Mouse (Mus musculus) embryonic facial prominence, embryonic 13.5 days (tissue): ENCODE results near the gene Kcnk10. TPM values are rescaled to one million over a fixed set of nuclear protein-coding genes. Genes with fewer than 3 reads are reported as not detected.

Source experiments
- ATAC-seq: fragments of 200-750 bp; cut with Nextera tagmentation; 2 replicates; pipeline ENCODE4 v1.8.0; 2017; ENCODE audit warnings: low read depth; ENCODE audit not compliant: insufficient number of reproducible peaks, insufficient read depth, low FRiP score, low TSS enrichment
- H3K27ac ChIP-seq: fragments of 300-500 bp; sonication (generic); 2 replicates; pipeline ENCODE4 v1.5.1; 2015; ENCODE audit warnings: moderate library complexity, mild to moderate bottlenecking, inconsistent platforms
- H3K27me3 ChIP-seq: fragments of 300-500 bp; sonication (generic); 2 replicates; pipeline ENCODE4 v1.6.1; 2015; ENCODE audit warnings: mild to moderate bottlenecking, inconsistent platforms
- H3K36me3 ChIP-seq: fragments of 300-500 bp; sonication (generic); 2 replicates; pipeline ENCODE4 v1.6.1; 2015; ENCODE audit warnings: mild to moderate bottlenecking, inconsistent platforms
- H3K4me1 ChIP-seq: fragments of 300-500 bp; sonication (generic); 2 replicates; pipeline ENCODE4 v1.6.1; 2015; ENCODE audit warnings: inconsistent platforms
- H3K4me2 ChIP-seq: fragments of 300-500 bp; sonication (generic); 2 replicates; pipeline ENCODE4 v1.6.1; 2015; ENCODE audit warnings: moderate library complexity, mild to moderate bottlenecking, inconsistent platforms
- H3K4me3 ChIP-seq: fragments of 300-500 bp; sonication (generic); 2 replicates; pipeline ENCODE4 v1.5.1; 2015; ENCODE audit warnings: mild to moderate bottlenecking, inconsistent platforms
- H3K9ac ChIP-seq: fragments of 300-500 bp; sonication (generic); 2 replicates; pipeline ENCODE4 v1.6.1; 2015; ENCODE audit warnings: mild to moderate bottlenecking, inconsistent platforms
- H3K9me3 ChIP-seq: fragments of 300-500 bp; sonication (generic); 2 replicates; pipeline ENCODE4 v1.6.1; 2016; ENCODE audit warnings: inconsistent platforms
- WGBS: fragments of 180-500 bp; shearing (Covaris S2); methylation state at CpG from one replicate; pipeline ENCODE4 v1.1.7; 2015; ENCODE audit warnings: mixed read lengths; 5-methylcytosine and 5-hydroxymethylcytosine counted together
- polyA plus RNA-seq: library from polyadenylated mRNA; unstranded; fragments of >200 nt; fragmentation: Nextera tagmentation; extraction: Ambion mirVana; gene quantifications from 2 replicates; pipeline ENCODE4 v1.2.1, GENCODE M21; 2015

Kcnk10 gene
- polyA plus RNA-seq, 1 experiment from 2014 or later: 1.5 TPM

DNA sequence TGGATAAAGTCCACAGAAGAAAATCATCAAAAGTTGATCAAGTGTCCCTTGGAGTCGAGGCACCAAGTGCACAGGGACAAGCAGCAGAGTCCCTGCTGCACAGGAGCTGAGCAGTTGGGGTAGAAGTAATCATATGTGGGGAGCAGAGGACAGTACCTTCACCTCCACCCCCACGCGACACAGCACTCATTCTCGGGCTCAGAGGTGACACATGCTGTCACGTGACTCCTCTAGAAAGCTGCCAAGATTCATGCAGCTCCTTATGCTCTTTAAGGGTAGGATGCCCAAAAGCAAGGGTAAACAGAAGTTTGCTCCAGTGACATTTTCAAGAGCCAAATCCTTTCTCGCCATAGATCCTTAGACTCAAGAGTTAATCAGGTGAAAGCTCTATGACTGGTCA is 42.1 kb downstream of the Kcnk10 start:
- H3K36me3 ChIP-seq: no peaks in the 10 kb centered on the region
- no peak overlapping the region for H3K27ac ChIP-seq
- no peak for ATAC-seq
- H3K27me3 ChIP-seq: no peaks in the 10 kb centered on the region
- WGBS: 78% methylated on average over 6 of the region's 6 CpGs
- no peaks in the 10 kb centered on the region for H3K4me1 ChIP-seq
- H3K9me3 ChIP-seq: no peaks in the 10 kb centered on the region
- no peak overlapping the region for H3K9ac ChIP-seq
- H3K4me2 ChIP-seq: no peak overlapping the region
- H3K4me3 ChIP-seq: no peak overlapping the region

- H3K9me3 ChIP-seq: 0 out of 2 replicates have a peak, but pooled peaks cover 2% of the 10 kb centered on the region
These were observed 42.6 kb downstream of the Kcnk10 start for GRCm38 (mm10) chr12:98535494-98535901.

DNA sequence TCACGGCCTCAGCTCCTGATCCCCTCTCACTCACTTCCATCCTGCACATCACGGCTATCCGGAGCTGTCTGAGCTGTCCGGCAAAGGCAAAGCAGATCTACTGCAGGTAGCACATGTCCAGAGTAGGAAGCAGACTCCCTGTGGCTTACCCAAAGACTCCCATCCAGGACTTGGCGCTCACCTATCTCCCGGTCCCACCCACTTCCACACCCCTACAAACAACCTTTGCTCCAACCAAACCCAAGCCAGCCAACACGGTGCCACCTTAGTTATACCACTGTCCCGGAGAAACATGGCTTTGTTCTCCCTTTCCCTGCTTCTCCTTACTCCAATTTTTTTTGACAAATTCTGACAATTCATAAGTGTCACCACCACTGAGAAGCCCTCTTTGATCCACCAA is 49.5 kb downstream of the Kcnk10 start:
- no peak overlapping the region for H3K27ac ChIP-seq
- no peaks in the 10 kb centered on the region for H3K36me3 ChIP-seq
- H3K27me3 ChIP-seq: no peaks in the 10 kb centered on the region
- no peaks in the 10 kb centered on the region for H3K4me1 ChIP-seq
- no peak overlapping the region for H3K4me2 ChIP-seq
- H3K9me3 ChIP-seq: 0 out of 2 replicates have a peak, but pooled peaks cover 2% of the 10 kb centered on the region
- no peak overlapping the region for H3K9ac ChIP-seq
- 88% methylated on average over 8 of the region's 8 CpGs for WGBS
- no peak for ATAC-seq
- no peak overlapping the region for H3K4me3 ChIP-seq

More at GRCm38 (mm10) chr12:98535494-98535901, 42.6 kb downstream of the Kcnk10 start:
- Histone ChIP-seq H3K4me2 (no peak overlapping the region), H3K36me3 (no peaks in the 10 kb centered on the region), H3K9ac (no peak overlapping the region), H3K4me3 (no peak overlapping the region), H3K27ac (no peak overlapping the region), H3K4me1 (no peaks in the 10 kb centered on the region), H3K27me3 (no peaks in the 10 kb centered on the region)
- no peak for ATAC-seq
- 85% methylated on average over 9 of the region's 9 CpGs for WGBS

- Histone ChIP-seq H3K4me1 (no peaks in the 10 kb centered on the region), H3K4me3 (no peak overlapping the region), H3K36me3 (no peaks in the 10 kb centered on the region), H3K9me3 (no peaks in the 10 kb centered on the region), H3K9ac (no peak overlapping the region), H3K27ac (no peak overlapping the region), H3K4me2 (no peak overlapping the region), H3K27me3 (no peaks in the 10 kb centered on the region)
- no peak for ATAC-seq
- WGBS: 85% methylated on average over 8 of the region's 8 CpGs
These were observed 52.7 kb downstream of the Kcnk10 start for GRCm38 (mm10) chr12:98525361-98525760.

- H3K27ac ChIP-seq: no peak overlapping the region
- no peak for ATAC-seq
- 74% methylated on average over 13 of the region's 13 CpGs for WGBS
- no peaks in the 10 kb centered on the region for H3K36me3 ChIP-seq
- H3K4me2 ChIP-seq: no peak overlapping the region
- H3K27me3 ChIP-seq: no peaks in the 10 kb centered on the region
- no peak overlapping the region for H3K4me3 ChIP-seq
- H3K4me1 ChIP-seq: no peaks in the 10 kb centered on the region
- H3K9ac ChIP-seq: no peak overlapping the region
- H3K9me3 ChIP-seq: no peaks in the 10 kb centered on the region
These were observed 53.5 kb downstream of the Kcnk10 start for GRCm38 (mm10) chr12:98524331-98525311.

GRCm38 (mm10) chr12:98521311-98521710 is 56.8 kb downstream of the Kcnk10 start:
- no peaks in the 10 kb centered on the region for H3K9me3 ChIP-seq
- no peaks in the 10 kb centered on the region for H3K27me3 ChIP-seq
- no peak overlapping the region for H3K9ac ChIP-seq
- H3K4me1 ChIP-seq: no peaks in the 10 kb centered on the region
- no peak overlapping the region for H3K4me3 ChIP-seq
- H3K4me2 ChIP-seq: no peak overlapping the region
- WGBS: 79% methylated on average over 4 of the region's 4 CpGs
- H3K36me3 ChIP-seq: no peaks in the 10 kb centered on the region
- ATAC-seq: no peak
- H3K27ac ChIP-seq: no peak overlapping the region

GRCm38 (mm10) chr12:98520568-98520931 is 57.6 kb downstream of the Kcnk10 start:
- Histone ChIP-seq H3K36me3 (no peaks in the 10 kb centered on the region), H3K4me2 (no peak overlapping the region), H3K27me3 (no peaks in the 10 kb centered on the region), H3K9ac (no peak overlapping the region), H3K4me1 (no peaks in the 10 kb centered on the region), H3K4me3 (no peak overlapping the region), H3K9me3 (no peaks in the 10 kb centered on the region), H3K27ac (no peak overlapping the region)
- 68% methylated on average over 4 of the region's 4 CpGs for WGBS
- ATAC-seq: no peak

- Histone ChIP-seq H3K4me2 (no peak overlapping the region), H3K9ac (no peak overlapping the region), H3K27ac (no peak overlapping the region), H3K4me1 (no peaks in the 10 kb centered on the region), H3K4me3 (no peak overlapping the region), H3K27me3 (no peaks in the 10 kb centered on the region), H3K9me3 (no peaks in the 10 kb centered on the region), H3K36me3 (no peaks in the 10 kb centered on the region)
- WGBS: 47% methylated on average over 7 of the region's 7 CpGs
- no peak for ATAC-seq
These were observed 58.1 kb downstream of the Kcnk10 start for GRCm38 (mm10) chr12:98519866-98520567.

GRCm38 (mm10) chr12:98505601-98506000 is 72.5 kb downstream of the Kcnk10 start:
- Histone ChIP-seq H3K27ac (no peak overlapping the region), H3K9ac (no peak overlapping the region), H3K9me3 (no peaks in the 10 kb centered on the region), H3K4me1 (no peaks in the 10 kb centered on the region), H3K4me2 (no peak overlapping the region), H3K4me3 (no peak overlapping the region), H3K36me3 (no peaks in the 10 kb centered on the region), H3K27me3 (no peaks in the 10 kb centered on the region)
- ATAC-seq: no peak
- 61% methylated on average over 4 of the region's 4 CpGs for WGBS

DNA sequence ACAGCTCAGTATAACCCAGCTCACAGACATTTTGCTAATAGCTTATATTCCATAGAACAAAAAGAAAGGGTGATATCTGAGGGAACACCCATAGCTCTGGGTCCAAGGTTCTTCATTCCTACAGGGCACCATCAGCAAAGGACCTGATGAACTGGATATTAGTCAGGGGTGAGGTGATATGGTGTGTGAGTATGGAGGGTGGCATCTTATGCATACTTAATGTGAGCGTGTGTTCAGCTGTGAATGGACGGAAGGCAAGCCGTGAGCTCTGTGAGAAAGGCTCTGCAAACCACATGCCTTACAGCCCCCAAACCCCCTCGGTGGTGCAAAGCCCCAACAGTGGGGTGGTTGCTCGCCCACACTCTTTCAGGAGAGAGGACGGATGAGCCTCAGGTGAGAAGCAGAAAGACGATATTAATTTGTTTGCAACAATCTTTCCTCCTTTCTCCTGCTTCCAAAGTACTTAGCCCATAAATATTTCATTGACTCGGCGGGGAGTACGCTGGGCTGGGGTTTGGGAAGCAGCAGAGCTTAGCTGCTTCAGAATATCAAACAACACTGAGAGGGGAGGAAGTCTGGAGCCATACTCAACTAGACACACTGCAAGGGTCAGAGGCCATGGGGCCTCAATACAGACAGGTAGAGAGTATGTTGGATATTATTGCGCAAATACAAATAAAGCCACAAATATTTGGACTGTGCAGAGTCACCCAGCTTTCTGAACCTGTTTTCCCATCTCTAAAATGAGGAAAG is 76.4 kb downstream of the Kcnk10 start:
- Histone ChIP-seq H3K27me3 (no peaks in the 10 kb centered on the region), H3K4me1 (no peaks in the 10 kb centered on the region), H3K9me3 (no peaks in the 10 kb centered on the region), H3K27ac (no peak overlapping the region), H3K4me3 (no peak overlapping the region), H3K36me3 (no peaks in the 10 kb centered on the region), H3K9ac (no peak overlapping the region), H3K4me2 (no peak overlapping the region)
- 86% methylated on average over 11 of the region's 11 CpGs for WGBS
- ATAC-seq: no peak

DNA sequence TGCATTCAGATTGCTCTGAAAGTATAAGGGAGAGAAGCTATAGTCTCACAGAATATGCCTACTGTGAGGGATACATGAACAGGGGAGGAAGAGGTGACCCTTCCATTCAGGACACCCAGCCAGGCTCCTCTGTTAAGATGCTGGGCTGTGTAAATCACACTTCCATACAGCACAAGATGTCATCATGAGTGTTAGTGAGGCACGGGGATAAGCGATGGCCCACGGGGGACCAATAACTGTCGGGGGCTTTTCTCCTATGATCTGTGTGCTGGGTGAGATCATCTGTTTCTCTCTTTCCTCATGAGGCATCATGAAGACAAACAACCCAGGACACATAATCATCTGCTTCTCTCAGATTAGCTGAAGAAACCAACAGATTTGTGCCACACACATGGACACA is 77.1 kb downstream of the Kcnk10 start:
- Histone ChIP-seq H3K9ac (no peak overlapping the region), H3K27ac (no peak overlapping the region), H3K4me3 (no peak overlapping the region), H3K9me3 (no peaks in the 10 kb centered on the region), H3K4me1 (no peaks in the 10 kb centered on the region), H3K4me2 (no peak overlapping the region), H3K36me3 (no peaks in the 10 kb centered on the region), H3K27me3 (no peaks in the 10 kb centered on the region)
- no peak for ATAC-seq
- 81% methylated on average over 4 of the region's 4 CpGs for WGBS
